Mouse (Mus musculus) myocyte (in vitro differentiated cells): ENCODE measurements at regions not wholly inside any gene's neighbourhood (a gene's known extent, or its start where the extent isn't known, plus 50 kb on each side); places are given as distances from the start of the nearest gene placed in this dataset.

Experiments used
- H3K27me3 ChIP-seq: one replicate; pipeline ENCODE4 v1.6.1; 2011; ENCODE audit not compliant: control insufficient read depth, insufficient read depth, insufficient read length
- H3K36me3 ChIP-seq: one replicate; pipeline ENCODE4 v1.6.1; 2011; ENCODE audit not compliant: control insufficient read depth, insufficient read depth
- H3K4me2 ChIP-seq: one replicate; pipeline ENCODE4 v1.6.1; 2011; ENCODE audit warnings: low read depth, control low read depth
- H3K4me3 ChIP-seq: one replicate; pipeline ENCODE4 v1.5.1; 2011; ENCODE audit warnings: mild to moderate bottlenecking, control low read depth, moderate library complexity
- H3K79me2 ChIP-seq: one replicate; pipeline ENCODE4 v1.6.1; 2011; ENCODE audit not compliant: control insufficient read depth, insufficient read depth
- H3ac ChIP-seq: one replicate; pipeline ENCODE4 v1.6.1; 2011; ENCODE audit not compliant: control insufficient read depth, insufficient read length
- CEBPB ChIP-seq: IDR thresholded peaks from 2 replicates; pipeline ENCODE4 v1.6.1; 2011; ENCODE audit warnings: mild to moderate bottlenecking, moderate library complexity; ENCODE audit not compliant: poor library complexity, insufficient read depth, severe bottlenecking
- E2F4 ChIP-seq: IDR thresholded peaks from one replicate; pipeline ENCODE4 v1.6.1; 2011; ENCODE audit warnings: mild to moderate bottlenecking, control low read depth, moderate library complexity; ENCODE audit not compliant: insufficient read depth
- MAX ChIP-seq: IDR thresholded peaks from one replicate; pipeline ENCODE4 v1.6.1; 2011; ENCODE audit warnings: low read depth, mild to moderate bottlenecking, control low read depth
- MYOD1 ChIP-seq, 3 experiments: IDR thresholded peaks; one replicate each; pipeline ENCODE4 v1.6.1; 2011; ENCODE audit warnings: control low read depth in 2 of 3, low read depth in 2 of 3, mild to moderate bottlenecking in 2 of 3, moderate library complexity in 1 of 3; ENCODE audit not compliant: insufficient read length in 2 of 3, control insufficient read depth in 1 of 3
- MYOG ChIP-seq, 3 experiments: IDR thresholded peaks; one replicate each; pipeline ENCODE4 v1.6.1; 2011; ENCODE audit warnings: control low read depth in 2 of 3, low read depth in 2 of 3, mild to moderate bottlenecking in 2 of 3; ENCODE audit not compliant: insufficient read length in 2 of 3, control insufficient read depth in 1 of 3, insufficient read depth in 1 of 3
- POLR2A ChIP-seq: IDR thresholded peaks from one replicate; pipeline ENCODE4 v1.6.1; 2011; ENCODE audit warnings: low read depth, mild to moderate bottlenecking, control low read depth, moderate library complexity; ENCODE audit not compliant: insufficient read length
- POLR2AphosphoS2 ChIP-seq: IDR thresholded peaks from one replicate; pipeline ENCODE4 v1.6.1; 2011; ENCODE audit warnings: low read depth, control low read depth; ENCODE audit not compliant: insufficient read length
- REST ChIP-seq: IDR thresholded peaks from one replicate; pipeline ENCODE4 v1.6.1; 2011; ENCODE audit warnings: mild to moderate bottlenecking, control low read depth, moderate library complexity; ENCODE audit not compliant: insufficient read depth, insufficient read length
- SRF ChIP-seq: IDR thresholded peaks from one replicate; pipeline ENCODE4 v1.6.1; 2011; ENCODE audit warnings: low read depth; ENCODE audit not compliant: control insufficient read depth, insufficient read length
- TCF12 ChIP-seq: IDR thresholded peaks from one replicate; pipeline ENCODE4 v1.6.1; 2011; ENCODE audit warnings: mild to moderate bottlenecking, control low read depth; ENCODE audit not compliant: poor library complexity, insufficient read depth, severe bottlenecking
- TCF3 ChIP-seq: IDR thresholded peaks from one replicate; pipeline ENCODE4 v1.6.1; 2011; ENCODE audit warnings: low read depth, control low read depth; ENCODE audit not compliant: insufficient read length
- USF1 ChIP-seq: IDR thresholded peaks from one replicate; pipeline ENCODE4 v1.6.1; 2011; ENCODE audit warnings: low read depth, mild to moderate bottlenecking, control low read depth, moderate library complexity

- no peak overlapping the region for H3K4me2 ChIP-seq
- TF ChIP-seq MYOG (IDR thresholded peaks at IDR 0.05; ENCODE audit: control insufficient read depth in 1 of 3, insufficient read depth in 1 of 3, insufficient read length in 2 of 3, low read depth in 2 of 3) (no peak), REST (no peak), POLR2AphosphoS2 (no peak), MYOD1 (IDR thresholded peaks at IDR 0.05; ENCODE audit: control insufficient read depth in 1 of 3, insufficient read length in 2 of 3, low read depth in 2 of 3) (no peak), MAX (no peak), CEBPB (no peak), TCF12 (no peak), USF1 (no peak), POLR2A (no peak), E2F4 (no peak), SRF (no peak)
- H3K4me3 ChIP-seq, result no peak overlapping the region
- H3K79me2 ChIP-seq, result no peaks in the 10 kb centered on the region
- no peaks in the 10 kb centered on the region for H3K36me3 ChIP-seq
- H3K27me3 ChIP-seq, result no peaks in the 10 kb centered on the region
- no peak overlapping the region for H3ac ChIP-seq
Measured at GRCm38 (mm10) chr1:28045695-28046094, 734.4 kb downstream of the Gm597 start.

- no peaks in the 10 kb centered on the region for H3K36me3 ChIP-seq
- H3ac ChIP-seq, result no peak overlapping the region
- no peaks in the 10 kb centered on the region for H3K79me2 ChIP-seq
- H3K4me2 ChIP-seq, result no peak overlapping the region
- no peak overlapping the region for H3K4me3 ChIP-seq
- H3K27me3 ChIP-seq, result no peaks in the 10 kb centered on the region
- TF ChIP-seq SRF (no peak), USF1 (no peak), CEBPB (no peak), TCF3 (no peak), TCF12 (no peak), MYOD1 (IDR thresholded peaks at IDR 0.05; ENCODE audit: control insufficient read depth in 1 of 3, insufficient read length in 2 of 3, low read depth in 2 of 3) (no peak), POLR2A (no peak), E2F4 (no peak), REST (no peak), MAX (no peak), POLR2AphosphoS2 (no peak), MYOG (IDR thresholded peaks at IDR 0.05; ENCODE audit: control insufficient read depth in 1 of 3, insufficient read depth in 1 of 3, insufficient read length in 2 of 3, low read depth in 2 of 3) (no peak)
Measured at GRCm38 (mm10) chr1:28025720-28026119, 754.3 kb downstream of the Gm597 start.

GRCm38 (mm10) chr1:27998434-27998833 lies 781.6 kb downstream of the Gm597 start:
- H3K27me3 ChIP-seq, result no peaks in the 10 kb centered on the region
- TF ChIP-seq REST (no peak), MAX (no peak), CEBPB (no peak), POLR2A (no peak), MYOG (IDR thresholded peaks at IDR 0.05; ENCODE audit: control insufficient read depth in 1 of 3, insufficient read depth in 1 of 3, insufficient read length in 2 of 3, low read depth in 2 of 3) (no peak), USF1 (no peak), E2F4 (no peak), TCF3 (no peak), POLR2AphosphoS2 (no peak), MYOD1 (IDR thresholded peaks at IDR 0.05; ENCODE audit: control insufficient read depth in 1 of 3, insufficient read length in 2 of 3, low read depth in 2 of 3) (no peak), TCF12 (no peak), SRF (no peak)
- no peak overlapping the region for H3K4me2 ChIP-seq
- H3K4me3 ChIP-seq, result no peak overlapping the region
- no peaks in the 10 kb centered on the region for H3K36me3 ChIP-seq
- no peaks in the 10 kb centered on the region for H3K79me2 ChIP-seq
- no peak overlapping the region for H3ac ChIP-seq

GRCm38 (mm10) chr1:27963369-27963768 lies 816.7 kb downstream of the Gm597 start:
- Histone ChIP-seq H3ac (no peak overlapping the region), H3K79me2 (no peaks in the 10 kb centered on the region), H3K4me3 (no peak overlapping the region), H3K36me3 (no peaks in the 10 kb centered on the region), H3K4me2 (no peak overlapping the region), H3K27me3 (no peaks in the 10 kb centered on the region)
- TF ChIP-seq TCF3 (no peak), MYOD1 (IDR thresholded peaks at IDR 0.05; ENCODE audit: control insufficient read depth in 1 of 3, insufficient read length in 2 of 3, low read depth in 2 of 3) (no peak), MAX (no peak), POLR2AphosphoS2 (no peak), E2F4 (no peak), MYOG (IDR thresholded peaks at IDR 0.05; ENCODE audit: control insufficient read depth in 1 of 3, insufficient read depth in 1 of 3, insufficient read length in 2 of 3, low read depth in 2 of 3) (no peak), CEBPB (no peak), POLR2A (no peak), USF1 (no peak), REST (no peak)
